Mouse (Mus musculus) bone marrow macrophage, adult 2 months (primary cell): ENCODE data around the gene Siglecf.

Source experiments
- CTCF ChIP-seq: IDR thresholded peaks from 2 replicates; pipeline ENCODE4 v1.5.1; 2012; ENCODE audit warnings: low read depth, mild to moderate bottlenecking, low read length, moderate library complexity
- POLR2A ChIP-seq: IDR thresholded peaks from 2 replicates; pipeline ENCODE4 v1.6.1; 2012; ENCODE audit warnings: mild to moderate bottlenecking, low read depth, low read length, borderline replicate concordance

DNA sequence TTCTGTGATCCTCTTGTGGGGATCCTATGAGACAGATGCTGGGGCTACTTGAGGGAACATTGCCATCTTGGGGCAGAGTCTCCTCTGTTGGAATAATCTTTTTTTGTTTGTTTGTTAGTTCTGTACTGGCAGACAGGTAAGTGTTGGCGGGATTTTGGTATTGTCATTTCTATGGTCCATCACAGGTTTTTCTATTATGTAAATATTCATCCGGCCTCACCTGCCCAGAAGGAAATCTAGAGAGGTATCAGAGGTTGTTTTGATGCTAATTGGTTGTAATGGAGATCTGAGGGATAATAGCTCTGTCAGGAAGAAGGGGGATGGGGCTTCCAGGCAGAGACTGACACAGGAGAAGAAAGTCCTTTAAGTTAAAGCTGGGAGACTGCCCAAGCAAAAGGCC, 7.1 kb upstream of the Siglecf start:
- TF ChIP-seq CTCF: no peak
- no peak for TF ChIP-seq POLR2A
